Mouse (Mus musculus) adrenal gland, adult 2 months (tissue): ENCODE results near the gene Cenpi. TPM values are rescaled to one million over a fixed set of nuclear protein-coding genes. Genes with fewer than 3 reads are reported as not detected.

ENCODE experiments used
- DNase-seq: peaks from one replicate; pipeline ENCODE4 v3.0.0; 2021
- polyA plus RNA-seq: library from polyadenylated mRNA; depleted of rRNA; stranded (reverse); fragments of >200 nt; gene quantifications from 2 replicates; pipeline ENCODE4 v1.2.3, GENCODE M21; 2012; rRNA removed
- total RNA-seq, 2 experiments: library from RNA; stranded (reverse); gene quantifications; 2 replicates each; pipeline ENCODE4 v1.2.3; 2021

The Cenpi gene
- total and polyA plus RNA-seq, 3 experiments: 0.25 to 3.5 (median 2.2) TPM

DNA sequence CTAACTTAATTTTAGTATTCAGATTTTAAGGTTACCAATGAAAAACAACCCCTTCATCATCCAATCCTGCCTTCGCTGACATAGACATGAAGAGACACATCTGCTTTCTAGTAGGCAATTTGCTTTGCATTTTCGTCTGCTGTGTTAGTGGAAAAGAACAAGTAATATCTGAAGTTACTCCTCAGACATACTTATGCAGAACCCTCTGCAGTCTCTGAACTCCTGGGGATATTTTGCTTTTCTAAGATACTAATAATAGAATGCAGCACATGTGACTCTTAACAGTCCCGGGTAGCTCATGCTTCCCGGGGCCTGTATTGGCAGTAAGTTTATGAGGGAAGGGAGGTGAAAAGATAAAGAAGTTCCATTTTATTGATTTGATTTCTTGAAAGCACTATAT is 54.3 kb downstream of the Cenpi start:
- no peak for DNase-seq

DNA sequence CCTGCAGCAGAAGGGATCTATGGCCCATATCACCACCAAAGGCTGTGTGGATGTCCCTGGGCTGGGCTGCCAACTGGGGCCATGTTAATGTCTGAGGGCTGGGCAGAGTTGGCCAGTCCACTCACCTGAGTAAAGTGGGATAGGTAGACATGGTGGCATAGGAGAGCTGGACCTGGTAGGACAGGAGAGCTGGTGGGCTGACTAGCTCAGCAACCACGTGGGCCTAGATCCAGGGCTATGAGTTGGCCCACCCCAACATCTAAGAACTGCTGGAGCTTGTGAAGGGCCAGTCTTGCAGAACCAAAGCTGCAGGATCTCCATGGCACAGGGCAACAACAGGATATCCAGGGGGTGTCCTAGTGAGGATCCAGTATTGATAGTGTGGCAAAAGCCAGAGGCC is 57.5 kb downstream of the Cenpi start:
- no peak for DNase-seq

DNA sequence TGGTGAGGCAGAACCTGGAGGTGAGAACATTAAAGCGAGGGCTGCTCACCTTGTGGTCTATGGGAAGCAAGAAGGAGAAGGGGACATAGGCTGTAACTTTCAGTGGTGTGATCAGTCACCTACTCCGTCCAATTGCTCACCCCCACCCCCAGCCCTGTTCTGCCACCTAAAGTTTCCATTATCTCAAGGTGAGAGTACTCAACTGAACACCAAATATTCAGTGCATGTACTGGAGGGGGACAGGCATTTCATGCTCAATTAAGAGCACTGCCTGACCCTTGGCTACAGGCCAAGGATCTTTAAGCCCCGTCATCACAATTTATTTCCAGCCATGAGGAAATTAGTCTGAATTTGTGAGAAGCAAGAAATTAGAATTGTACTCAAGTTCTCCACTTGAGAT is 58.7 kb downstream of the Cenpi start:
- DNase-seq: no peak

DNA sequence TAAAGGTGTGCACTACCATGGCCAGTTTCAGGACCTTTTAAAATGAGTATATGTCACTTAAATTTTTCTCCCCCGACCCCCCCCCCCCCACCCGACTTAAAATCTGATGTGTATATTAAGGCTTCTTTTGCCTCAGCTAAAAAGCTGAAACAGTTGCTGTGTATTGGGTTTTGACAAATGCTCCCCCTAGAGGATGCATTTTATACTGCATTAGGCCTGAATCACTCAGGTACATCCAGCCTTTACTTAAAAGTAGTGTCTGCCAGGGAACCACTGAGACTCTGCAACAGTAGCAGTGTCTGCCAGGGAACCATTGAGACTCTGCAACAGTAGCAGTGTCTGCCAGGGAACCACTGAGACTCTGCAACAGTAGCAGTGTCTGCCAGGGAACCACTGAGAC is 63.4 kb downstream of the Cenpi start:
- no peak for DNase-seq

DNA sequence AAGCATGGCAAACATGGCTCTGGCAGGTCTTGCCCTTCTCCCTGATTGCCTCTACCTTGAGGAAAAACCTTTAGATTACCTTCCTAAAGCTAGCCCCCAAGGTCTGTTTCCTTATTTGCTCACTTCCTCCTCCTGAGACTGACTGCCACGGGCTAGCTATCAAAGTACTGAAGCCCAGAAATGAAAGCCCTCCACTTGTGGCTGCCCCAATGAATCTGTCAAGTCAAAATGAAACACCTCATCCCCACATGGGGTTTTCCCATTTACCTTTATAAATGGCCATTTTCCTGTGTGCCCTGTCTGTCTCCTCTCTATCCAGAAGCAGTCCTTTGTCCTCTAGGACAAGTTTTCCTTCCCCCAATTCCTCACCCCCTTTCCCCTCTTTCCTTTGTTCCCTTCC is 66.3 kb downstream of the Cenpi start:
- DNase-seq: no peak

DNA sequence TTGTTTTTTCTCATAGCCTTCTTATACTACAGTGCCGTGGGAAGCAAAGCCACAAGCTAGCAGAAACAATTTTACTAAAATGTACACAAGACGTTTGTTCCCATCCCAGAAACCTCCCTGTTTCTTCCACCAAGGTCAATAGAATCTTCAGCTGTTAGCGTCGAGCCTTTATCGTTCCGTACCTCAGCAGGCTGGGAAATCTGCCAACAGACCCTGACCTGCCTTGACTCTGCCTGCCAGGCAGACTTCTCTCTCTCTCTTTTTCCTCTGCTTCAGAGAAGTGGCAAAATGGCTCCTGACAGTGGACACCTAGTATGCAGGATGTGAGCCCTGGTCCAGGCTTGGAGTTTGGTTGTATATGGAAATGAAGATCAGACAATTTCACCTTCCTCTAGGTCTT is 77.0 kb downstream of the Cenpi start:
- peak; percentile 38 for DNase-seq

DNA sequence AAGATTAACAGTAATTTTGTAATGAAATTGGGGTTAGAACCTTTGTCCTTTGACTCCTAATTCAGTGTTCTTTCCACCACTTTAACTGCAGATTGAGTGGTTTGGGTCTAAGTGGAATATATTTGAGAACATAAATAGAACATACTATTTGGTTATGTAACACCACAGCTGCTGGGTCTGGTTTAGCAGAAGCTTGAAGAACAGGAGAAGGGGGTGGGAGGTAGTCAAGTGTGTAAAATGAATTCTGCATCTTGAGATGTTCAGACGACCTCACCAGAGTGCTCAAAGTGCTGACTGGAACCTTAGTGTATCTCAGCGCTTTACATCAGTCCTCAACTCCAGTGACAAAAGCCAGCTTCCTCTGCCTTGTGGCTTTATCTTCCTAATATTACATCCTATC is 91.1 kb downstream of the Cenpi start:
- no peak for DNase-seq

DNA sequence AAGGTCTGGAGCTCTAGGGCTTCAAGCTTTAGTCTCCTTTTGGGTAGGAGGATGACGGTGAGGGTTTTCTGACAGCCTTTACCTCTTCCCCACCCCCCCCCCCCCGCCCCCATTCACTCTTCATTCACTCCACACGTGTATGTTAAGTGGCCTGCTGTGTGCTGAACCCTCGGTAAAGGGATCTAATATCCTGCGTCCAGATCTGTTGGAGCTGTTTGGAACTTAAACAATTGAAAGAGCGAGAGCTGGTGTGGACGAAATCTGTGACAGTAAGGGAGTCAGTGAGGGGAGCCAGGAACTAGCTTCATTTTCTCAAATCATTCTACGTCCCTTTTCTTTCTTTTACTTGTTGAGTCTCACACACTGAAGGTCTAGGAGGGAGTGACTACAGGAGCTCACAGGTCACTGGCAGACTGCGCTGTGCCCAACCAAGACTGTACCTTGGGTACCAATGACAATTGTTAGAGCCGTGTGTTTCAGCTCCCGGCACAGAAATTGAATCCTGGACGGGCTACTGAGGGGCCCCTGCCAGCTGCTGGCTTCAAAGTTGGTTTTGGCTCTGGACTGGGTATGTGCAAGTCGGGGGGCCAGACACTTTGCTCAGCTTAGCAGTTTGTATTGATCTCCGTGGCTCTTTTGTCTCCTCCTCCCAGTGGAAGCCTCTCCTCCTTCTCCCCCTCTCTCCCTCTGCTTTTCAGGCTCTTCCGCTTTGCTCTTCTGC is 96.1 kb downstream of the Cenpi start, which contains the start of gene Drp2:
Gene Drp2, plus strand, starts transcription at position 689 of the 721 bp plus-strand sequence.
- peak; percentile 8 for DNase-seq

DNA sequence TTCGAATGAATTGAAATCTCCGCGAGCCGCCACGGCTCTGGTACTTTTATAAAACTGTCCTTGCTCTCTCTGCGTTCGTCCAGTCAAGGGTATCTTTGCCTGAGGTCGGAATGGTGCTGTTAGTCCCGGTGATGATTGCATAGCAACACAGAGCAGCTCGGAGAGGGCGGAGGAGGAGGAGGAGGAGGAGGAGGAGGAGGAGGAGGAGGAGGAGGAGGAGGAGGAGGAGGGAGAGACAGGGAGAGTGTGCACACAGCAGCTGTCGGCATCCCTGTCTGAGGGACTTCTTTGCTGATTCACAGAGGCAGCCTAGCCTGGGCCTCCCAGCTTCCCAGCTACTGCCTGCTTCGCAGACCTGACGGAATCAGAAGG is 96.7 kb downstream of the Cenpi start:
- DNase-seq: peak; percentile 4

DNA sequence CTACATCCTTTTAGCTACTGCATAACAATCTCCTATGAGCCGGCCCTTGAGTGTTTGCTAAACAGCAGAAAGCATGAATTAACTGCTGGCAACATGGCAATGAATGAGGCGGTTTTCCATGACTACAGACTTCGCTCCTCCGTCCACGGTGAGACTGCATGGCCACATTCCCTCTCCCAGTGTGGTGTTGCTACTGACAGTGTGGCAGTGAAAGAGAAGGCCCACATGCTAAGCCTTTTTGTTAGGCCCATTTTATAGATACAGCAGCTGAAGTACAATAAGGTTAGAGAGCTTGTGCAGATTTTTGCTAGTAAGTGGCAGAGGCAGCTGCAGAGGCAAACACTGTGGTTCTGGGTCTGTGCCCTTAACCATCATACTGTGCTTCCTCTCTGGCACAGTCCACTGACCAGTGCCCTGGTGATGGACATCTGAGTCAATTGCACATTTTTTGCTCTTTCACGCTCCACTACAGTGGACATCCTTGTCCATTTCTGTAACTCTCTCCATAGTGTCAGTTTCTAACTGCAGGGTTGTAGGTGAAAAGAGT is 101.5 kb downstream of the Cenpi start:
- DNase-seq: no peak

DNA sequence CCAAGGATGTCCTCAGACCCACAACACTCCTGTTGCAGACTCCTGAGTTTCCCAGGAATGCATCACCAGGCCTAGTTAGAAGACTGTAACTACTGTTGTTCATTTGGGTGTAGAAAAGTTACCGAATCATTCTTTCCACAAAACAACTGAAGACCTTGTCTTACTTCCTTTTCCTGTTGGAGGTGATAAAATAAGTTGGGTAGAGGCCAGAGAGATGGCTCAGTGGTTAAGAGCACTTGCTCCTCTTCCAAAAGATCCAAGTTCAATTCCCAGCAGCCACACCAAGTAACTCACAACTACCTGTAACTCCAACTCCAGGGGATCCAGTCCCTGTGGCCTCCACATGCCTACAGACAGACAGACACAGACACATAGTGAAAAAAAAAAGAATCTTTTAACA is 104.2 kb downstream of the Cenpi start:
- no peak for DNase-seq

Other genes with a start within 250 kb of the Cenpi start
- 10 to 100 TPM; 30.8 to 38.0 TPM for gene Cstf2, start 248.9 kb upstream of the Cenpi start, total RNA-seq
- gene Cstf2, start 248.9 kb upstream of the Cenpi start, polyA plus RNA-seq: 10.0 and 23.7 TPM in 2 replicates
- gene Xkrx, start 146.0 kb upstream of the Cenpi start, total RNA-seq: 1 to 10 TPM in 1 of 2 experiments, under 1 TPM in 1; 0.69 to 1.0 TPM
- 0.42 and 0.49 TPM in 2 replicates for gene Xkrx, start 146.0 kb upstream of the Cenpi start, polyA plus RNA-seq
- not detected for gene Arl13a, start 120.6 kb upstream of the Cenpi start, total RNA-seq
- not detected in 2 replicates for gene Arl13a, start 120.6 kb upstream of the Cenpi start, polyA plus RNA-seq
- gene Nox1, start 86.1 kb upstream of the Cenpi start, total RNA-seq: under 1 TPM in 1 of 2 experiments, not detected in 1; 0.86 TPM
- not detected in 2 replicates for gene Nox1, start 86.1 kb upstream of the Cenpi start, polyA plus RNA-seq
- gene Trmt2b, start 31.1 kb upstream of the Cenpi start, total RNA-seq: 10 to 100 TPM; 35.7 to 48.7 TPM
- gene Trmt2b, start 31.1 kb upstream of the Cenpi start, polyA plus RNA-seq: 5.2 and 6.3 TPM in 2 replicates
- 100 to 1,000 TPM; 189 to 314 TPM for gene Tmem35a, start 12.9 kb upstream of the Cenpi start, total RNA-seq
- gene Tmem35a, start 12.9 kb upstream of the Cenpi start, polyA plus RNA-seq: 122 and 133 TPM in 2 replicates
- under 1 TPM; 0.35 to 0.41 TPM for gene Drp2, start 96.5 kb downstream of the Cenpi start, total RNA-seq
- gene Drp2, start 96.5 kb downstream of the Cenpi start, polyA plus RNA-seq: 0.11 and 0.13 TPM in 2 replicates
- gene Taf7l, start 168.4 kb downstream of the Cenpi start, total RNA-seq: not detected
- gene Taf7l, start 168.4 kb downstream of the Cenpi start, polyA plus RNA-seq: not detected in 2 replicates
- 10 to 100 TPM; 33.2 to 40.3 TPM for gene Timm8a1, start 233.8 kb downstream of the Cenpi start, total RNA-seq
- 0.30 and 0.33 TPM in 2 replicates for gene Timm8a1, start 233.8 kb downstream of the Cenpi start, polyA plus RNA-seq